Mouse (Mus musculus): ENCODE measurements at regions not wholly inside any gene's neighbourhood (a gene's known extent, or its start where the extent isn't known, plus 50 kb on each side); places are given as distances from the start of the nearest gene placed in this dataset.
A peak's percentile ranks its signal among the peaks of the same experiment; 100 is the strongest.

- no peak for DNase-seq (ENCODE audit: low spot score in 2 of 2)
Observed at GRCm38 (mm10) chr12:88530450-88531143, 170.2 kb downstream of the Adck1 start.

- no peak for DNase-seq (ENCODE audit: low spot score in 2 of 2)
Observed at GRCm38 (mm10) chr12:88532261-88532973, 172.1 kb downstream of the Adck1 start.

GRCm38 (mm10) chr12:88551856-88552255 lies 170.8 kb upstream of the Nrxn3 start:
- peak in 1 of 2 experiments; percentile 33 for DNase-seq (ENCODE audit: low spot score in 2 of 2)

GRCm38 (mm10) chr12:88555475-88555874 lies 167.2 kb upstream of the Nrxn3 start:
- no peak for DNase-seq (ENCODE audit: low spot score in 2 of 2)

DNA sequence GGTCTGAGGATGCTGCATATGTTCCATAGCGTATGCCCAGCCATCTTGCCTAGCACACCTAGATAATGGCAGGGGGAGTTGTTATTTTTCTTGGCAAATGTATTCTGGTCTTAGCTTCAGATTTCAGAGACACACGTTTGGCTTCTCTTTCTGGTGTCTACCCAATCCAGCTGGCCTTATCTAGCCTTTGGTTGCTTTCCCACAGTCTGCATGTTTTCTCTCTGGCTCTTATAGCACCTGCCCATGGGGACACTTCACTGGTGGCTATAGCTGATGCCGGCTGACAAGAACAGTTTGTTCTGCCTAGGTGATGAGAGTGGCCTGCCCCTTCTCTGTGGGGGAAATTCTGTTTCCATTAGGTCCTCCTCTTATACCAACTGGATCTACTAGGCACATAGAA lies 164.6 kb upstream of the Nrxn3 start:
- DNase-seq (ENCODE audit: low spot score in 2 of 2): no peak

GRCm38 (mm10) chr12:88579974-88580373 lies 142.7 kb upstream of the Nrxn3 start:
- peak; percentile 52 to 64 for DNase-seq (ENCODE audit: low spot score in 2 of 2)

DNA sequence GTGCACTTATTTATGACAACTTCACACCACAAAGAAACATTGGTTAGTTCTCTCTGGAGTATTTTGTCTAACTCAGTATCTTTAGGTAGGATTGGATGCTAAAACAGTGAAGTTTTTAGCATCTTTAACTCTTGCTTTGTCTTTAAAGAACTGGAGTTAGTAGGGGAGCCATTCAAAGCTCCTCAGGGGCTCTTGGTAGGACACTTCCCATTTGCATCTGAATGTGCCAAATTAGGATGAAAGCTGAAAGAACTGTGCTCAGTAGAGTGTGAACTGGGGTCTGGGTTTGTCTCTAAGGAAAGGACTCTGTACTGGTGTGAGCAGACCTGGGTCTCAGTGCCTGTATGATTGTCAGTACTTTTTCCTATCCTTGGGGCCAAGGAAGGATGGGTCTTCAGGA lies 116.7 kb upstream of the Nrxn3 start:
- no peak for DNase-seq (ENCODE audit: low spot score in 2 of 2)

DNA sequence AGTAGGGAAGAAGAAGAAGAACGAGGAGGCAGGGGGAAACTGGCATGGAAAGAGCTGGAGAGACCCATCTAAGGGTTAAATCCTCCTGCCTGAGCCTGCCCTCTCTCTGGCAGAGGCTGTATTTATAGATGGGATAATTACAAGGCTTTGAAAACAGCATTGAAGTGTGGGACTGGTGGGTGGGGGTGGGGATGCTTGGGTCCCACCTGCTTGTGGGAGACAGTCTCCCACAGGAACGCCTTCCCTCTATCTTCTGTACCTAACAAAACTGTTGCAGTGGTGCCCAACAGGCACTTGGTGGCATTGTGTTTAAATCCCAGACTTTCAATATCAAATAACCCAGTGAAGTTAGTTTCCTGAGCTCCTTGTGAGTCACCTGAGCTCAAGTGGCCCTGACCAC lies 102.6 kb upstream of the Nrxn3 start:
- DNase-seq (ENCODE audit: low spot score in 2 of 2): peak; percentile 25 to 36

DNA sequence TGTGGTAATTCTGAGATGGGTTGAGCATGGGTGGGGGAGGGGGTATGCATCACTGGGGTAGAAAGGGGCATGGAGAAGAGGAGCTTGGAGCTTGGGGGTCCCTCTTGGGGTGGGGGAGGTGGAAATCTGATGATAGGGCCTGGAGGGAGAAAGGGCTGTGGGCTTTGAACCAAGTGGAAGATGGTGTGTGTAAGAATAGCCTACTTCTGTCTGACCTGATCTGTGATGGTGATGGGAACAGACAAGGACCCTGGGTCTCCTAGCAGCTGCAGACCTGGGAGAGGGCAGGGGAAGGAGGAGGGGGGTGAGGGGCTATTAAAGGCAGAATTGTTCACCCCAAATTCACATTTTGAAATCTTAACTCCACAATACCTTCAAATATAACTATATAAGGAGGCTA lies 78.4 kb upstream of the Nrxn3 start:
- DNase-seq (ENCODE audit: low spot score in 2 of 2): no peak

- no peak for DNase-seq (ENCODE audit: low spot score in 2 of 2)
Observed at GRCm38 (mm10) chr12:88652001-88652719, 70.5 kb upstream of the Nrxn3 start.

Data from right cerebral cortex, postnatal 10 days (tissue).